Mouse (Mus musculus): ENCODE data around the gene Emb.

- TF ChIP-seq CTCF (IDR thresholded peaks at IDR 0.05; ENCODE audit: borderline replicate concordance, insufficient read depth, low read depth, low read length) (no peak), POLR2A (IDR thresholded peaks at IDR 0.05; ENCODE audit: borderline replicate concordance, insufficient read depth, low read length) (no peak)
Measured at GRCm38 (mm10) chr13:117208236-117208635, at the start of gene Emb.

All from cerebellum, adult 2 months (tissue).